Mouse (Mus musculus) CH12.LX (cell line): ENCODE measurements at regions not wholly inside any gene's neighbourhood (a gene's known extent, or its start where the extent isn't known, plus 50 kb on each side); places are given as distances from the start of the nearest gene placed in this dataset.

Experiments
- DNase-seq: peaks from one replicate; pipeline ENCODE4 v3.0.0-alpha.2; 2013; ENCODE audit errors: extremely low read depth
- H3K27ac ChIP-seq: 2 replicates; pipeline ENCODE4 v1.5.1; 2012; ENCODE audit warnings: low read depth, mild to moderate bottlenecking, control low read depth, moderate library complexity; ENCODE audit not compliant: insufficient read depth
- H3K27me3 ChIP-seq: replicated peaks from 2 replicates; pipeline ENCODE3; 2012; ENCODE audit warnings: inconsistent platforms
- H3K36me3 ChIP-seq, 2 experiments: replicated peaks in 1 of 2; 2 replicates each; pipeline versions ENCODE3 to v1.6.1; 2012; ENCODE audit warnings: inconsistent platforms in 1 of 2, low read length in 1 of 2, mild to moderate bottlenecking in 1 of 2, mixed read lengths in 1 of 2, moderate library complexity in 1 of 2; ENCODE audit not compliant: control insufficient read depth in 1 of 2, insufficient read depth in 1 of 2
- H3K4me1 ChIP-seq, 2 experiments: 2 replicates each; pipeline ENCODE4 v1.6.1; 2012; ENCODE audit warnings: inconsistent platforms in 1 of 2, moderate library complexity in 1 of 2; ENCODE audit not compliant: insufficient read depth in 2 of 2, control insufficient read depth in 1 of 2
- H3K4me2 ChIP-seq: 2 replicates; pipeline ENCODE4 v1.6.1; 2012; ENCODE audit warnings: low read depth, mild to moderate bottlenecking, control low read depth; ENCODE audit not compliant: poor library complexity, insufficient read depth, severe bottlenecking
- H3K4me3 ChIP-seq, 3 experiments: fragments of 150-350 bp in 1 of 3; sonication (generic) in 1 of 3; replicated peaks in 1 of 3; 2 replicates each; pipeline versions ENCODE3 to v1.5.1; 2011 to 2012; ENCODE audit warnings: low read depth in 2 of 3, low read length in 2 of 3, mild to moderate bottlenecking in 2 of 3, moderate library complexity in 2 of 3, control low read depth in 1 of 3, improper control_type of control experiment in 1 of 3, inconsistent platforms in 1 of 3, mixed read lengths in 1 of 3; ENCODE audit not compliant: poor library complexity in 1 of 3
- H3K79me2 ChIP-seq: replicated peaks from 2 replicates; pipeline ENCODE4 v1.6.1; 2012; ENCODE audit warnings: mild to moderate bottlenecking, moderate library complexity; ENCODE audit not compliant: control insufficient read depth, poor library complexity, insufficient read depth, severe bottlenecking; ENCODE audit errors: extremely low read depth
- H3K9ac ChIP-seq: 2 replicates; pipeline ENCODE4 v1.6.1; 2012; ENCODE audit warnings: low read depth, mild to moderate bottlenecking, control low read depth, moderate library complexity; ENCODE audit not compliant: insufficient read depth
- H3K9me3 ChIP-seq: replicated peaks from 2 replicates; pipeline ENCODE3; 2012; ENCODE audit warnings: low read length, inconsistent platforms, mixed read lengths
- CTCF ChIP-seq, 2 experiments: IDR thresholded peaks in 1 of 2; conservative IDR thresholded peaks in 1 of 2; 2 replicates each; pipeline ENCODE4 v1.5.1; 2011 to 2012; ENCODE audit warnings: low read depth in 2 of 2, low read length in 2 of 2, improper control_type of control experiment in 1 of 2, inconsistent platforms in 1 of 2, mild to moderate bottlenecking in 1 of 2, moderate library complexity in 1 of 2
- E2F4 ChIP-seq: IDR thresholded peaks from 2 replicates; pipeline ENCODE4 v1.6.1; 2011; ENCODE audit warnings: low read depth, low read length, improper control_type of control experiment; ENCODE audit not compliant: insufficient replicate concordance
- ETS1 ChIP-seq: conservative IDR thresholded peaks from 2 replicates; pipeline ENCODE4 v1.6.1; 2012; ENCODE audit warnings: low read depth, mild to moderate bottlenecking, inconsistent platforms, low read length, improper control_type of control experiment, moderate library complexity
- GABPA ChIP-seq: IDR thresholded peaks from 2 replicates; pipeline ENCODE4 v1.6.1; 2012; ENCODE audit warnings: low read depth, low read length, improper control_type of control experiment, inconsistent platforms; ENCODE audit not compliant: insufficient replicate concordance
- JUND ChIP-seq: conservative IDR thresholded peaks from 2 replicates; pipeline ENCODE4 v1.6.1; 2011; ENCODE audit warnings: low read depth, low read length, improper control_type of control experiment
- KAT2A ChIP-seq: IDR thresholded peaks from 2 replicates; pipeline ENCODE4 v1.6.1; 2012; ENCODE audit warnings: low read length, improper control_type of control experiment, inconsistent platforms; ENCODE audit not compliant: insufficient replicate concordance
- MAFK ChIP-seq: IDR thresholded peaks from 2 replicates; pipeline ENCODE4 v1.6.1; 2011; ENCODE audit warnings: low read length, improper control_type of control experiment; ENCODE audit not compliant: insufficient replicate concordance
- MAX ChIP-seq: IDR thresholded peaks from 2 replicates; pipeline ENCODE4 v1.6.1; 2011; ENCODE audit warnings: low read length, improper control_type of control experiment
- MAZ ChIP-seq: IDR thresholded peaks from 2 replicates; pipeline ENCODE4 v1.6.1; 2012; ENCODE audit warnings: low read depth, mild to moderate bottlenecking, inconsistent platforms, low read length, improper control_type of control experiment, moderate library complexity
- MEF2A ChIP-seq: IDR thresholded peaks from 2 replicates; pipeline ENCODE4 v1.6.1; 2014; ENCODE audit warnings: low read depth, mild to moderate bottlenecking, inconsistent platforms, low read length, improper control_type of control experiment, borderline replicate concordance
- MXI1 ChIP-seq: IDR thresholded peaks from 2 replicates; pipeline ENCODE4 v1.6.1; 2011; ENCODE audit warnings: mild to moderate bottlenecking, low read depth, low read length, improper control_type of control experiment
- NRF1 ChIP-seq: IDR thresholded peaks from 2 replicates; pipeline ENCODE4 v1.6.1; 2014; ENCODE audit warnings: low read depth, mild to moderate bottlenecking, inconsistent platforms, low read length, improper control_type of control experiment, moderate library complexity
- POLR2A ChIP-seq: IDR thresholded peaks from 2 replicates; pipeline ENCODE4 v1.6.1; 2011; ENCODE audit warnings: low read depth, mild to moderate bottlenecking, improper control_type of control experiment, low read length
- POLR2AphosphoS2 ChIP-seq: IDR thresholded peaks from 2 replicates; pipeline ENCODE4 v1.6.1; 2011; ENCODE audit warnings: low read depth, low read length, improper control_type of control experiment
- RAD21 ChIP-seq: IDR thresholded peaks from 2 replicates; pipeline ENCODE4 v1.6.1; 2011; ENCODE audit warnings: low read depth, mild to moderate bottlenecking, low read length, improper control_type of control experiment, moderate library complexity
- SMC3 ChIP-seq: IDR thresholded peaks from 2 replicates; pipeline ENCODE4 v1.6.1; 2011; ENCODE audit warnings: low read depth, low read length, improper control_type of control experiment
- TCF12 ChIP-seq: IDR thresholded peaks from 2 replicates; pipeline ENCODE4 v1.6.1; 2014; ENCODE audit warnings: low read depth, mild to moderate bottlenecking, inconsistent platforms, low read length, improper control_type of control experiment
- USF2 ChIP-seq: conservative IDR thresholded peaks from 2 replicates; pipeline ENCODE4 v1.6.1; 2011; ENCODE audit warnings: low read depth, low read length, improper control_type of control experiment
- ZC3H11A ChIP-seq: IDR thresholded peaks from 2 replicates; pipeline ENCODE4 v1.6.1; 2012; ENCODE audit warnings: low read depth, mild to moderate bottlenecking, inconsistent platforms, low read length, improper control_type of control experiment
- dilution Hi-C: fragments of 300-500 bp; cut with MboI; formaldehyde crosslinking; loops from 2 replicates; pipeline ENCODE4 v1.14.3; 2020; ENCODE audit warnings: low sequenced_read_pairs; ENCODE audit not compliant: extremely low pct_unique_long_range_greater_than_20kb, extremely low pct_ligation_motif_present
- in situ Hi-C: fragments of 300-500 bp; cut with MboI; formaldehyde crosslinking; loops from 3 replicates; pipeline ENCODE4 v1.14.3; 2019; ENCODE audit warnings: low sequenced_read_pairs, low pct_ligation_motif_present, low pct_unique_long_range_greater_than_20kb, mixed read lengths

DNA sequence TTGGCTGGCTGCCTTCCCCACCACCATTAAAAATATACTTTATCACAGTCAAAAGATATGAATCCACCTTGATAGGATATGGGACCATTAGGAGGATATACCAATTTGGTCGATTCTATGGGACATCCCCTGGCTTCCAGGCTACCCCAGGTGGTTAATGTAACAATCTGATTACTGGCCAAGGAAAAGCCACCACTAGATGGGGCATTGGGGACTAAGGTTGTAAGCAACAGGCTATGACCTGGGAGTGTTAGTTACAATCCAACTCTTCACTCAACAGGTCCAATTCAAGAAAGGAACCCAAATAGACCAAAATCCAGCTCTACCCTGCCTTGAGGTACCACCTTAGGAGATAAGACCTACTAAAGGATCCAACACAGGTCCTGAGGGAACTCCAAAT lies 264.4 kb downstream of the Galc start:
- Histone ChIP-seq H3K9me3 (no peaks in the 10 kb centered on the region), H3K36me3 (no peaks in the 10 kb centered on the region), H3K9ac (no peak overlapping the region), H3K4me3 (no peak overlapping the region), H3K4me2 (no peak overlapping the region), H3K4me1 (no peaks in the 10 kb centered on the region), H3K27me3 (no peaks in the 10 kb centered on the region), H3K79me2 (no peaks in the 10 kb centered on the region)
- dilution Hi-C loops (no loop called here), in situ Hi-C loops (loop anchor here (25.0 kb wide), 1 partner anchor 192 kb away; no protein-coding TSS in a partner anchor)
- TF ChIP-seq NRF1 (no peak), SMC3 (peak; percentile 47), E2F4 (no peak), TCF12 (no peak), MAZ (no peak), MAFK (no peak), RAD21 (peak; percentile 26), ETS1 (no peak), MXI1 (no peak), POLR2A (no peak), MAX (no peak), GABPA (no peak), USF2 (no peak), CTCF (conservative IDR thresholded peaks at IDR 0.05 in 1 of 2, IDR thresholded peaks at IDR 0.05 in 1 of 2; ENCODE audit: low read depth in 2 of 2, low read length in 2 of 2) (peak in 1 of 2 experiments; percentile 54; a peak in 2 of 4 replicates)
- TF ChIP-seq, all 38 proteins: peak for 3
- DNase-seq: peak; percentile 21
- no peak overlapping the region for H3K27ac ChIP-seq

DNA sequence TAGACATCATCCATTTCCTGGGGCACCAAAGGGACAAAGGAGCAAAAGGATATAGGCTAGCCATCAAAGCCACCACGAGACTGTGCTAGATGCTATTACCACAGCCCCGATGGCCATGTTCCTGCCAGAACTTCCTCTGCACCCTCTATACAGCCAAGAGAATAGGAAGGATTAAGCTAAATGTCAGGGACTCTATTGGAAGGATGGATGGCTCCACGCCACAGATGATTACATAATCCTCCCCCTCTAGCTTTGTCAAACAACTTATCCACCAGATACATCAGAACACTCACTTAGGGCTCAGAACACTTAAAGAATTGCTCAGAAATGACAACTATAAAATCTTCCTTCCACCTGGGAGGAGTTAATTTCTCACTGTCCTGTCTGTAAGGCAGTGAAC lies 265.3 kb downstream of the Galc start:
- Histone ChIP-seq H3K9ac (no peak overlapping the region), H3K79me2 (no peaks in the 10 kb centered on the region), H3K27ac (no peak overlapping the region), H3K36me3 (no peaks in the 10 kb centered on the region), H3K27me3 (no peaks in the 10 kb centered on the region), H3K9me3 (no peaks in the 10 kb centered on the region), H3K4me1 (no peaks in the 10 kb centered on the region), H3K4me3 (no peak overlapping the region), H3K4me2 (no peak overlapping the region)
- no peak for DNase-seq
- dilution Hi-C loops: no loop called here
- TF ChIP-seq MAFK: no peak
- TF ChIP-seq E2F4: no peak
- no peak for TF ChIP-seq SMC3
- TF ChIP-seq MXI1: no peak
- TF ChIP-seq JUND: no peak
- in situ Hi-C loops: loop anchor here (25.0 kb wide), 1 partner anchor 193 kb away; no protein-coding TSS in a partner anchor

DNA sequence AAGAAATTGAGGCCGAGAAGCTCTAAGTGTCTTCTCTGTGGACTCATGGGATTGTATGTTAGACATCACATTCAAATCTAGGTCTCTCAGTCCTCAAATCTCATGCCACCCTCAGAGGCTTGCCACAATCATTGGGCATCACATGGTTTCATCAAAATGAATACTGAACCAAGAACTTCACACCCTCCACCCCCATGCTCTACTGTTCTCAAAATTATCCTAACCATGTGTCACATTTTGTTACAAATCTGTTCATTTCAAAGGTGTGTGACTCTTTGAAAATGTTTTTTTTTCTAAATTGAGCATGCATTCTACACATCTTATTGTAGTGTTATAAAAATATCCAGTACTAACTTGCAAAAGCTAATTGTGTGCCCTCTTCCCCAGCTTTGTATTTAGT lies 275.9 kb downstream of the Galc start:
- Histone ChIP-seq H3K79me2 (no peaks in the 10 kb centered on the region), H3K4me2 (no peak overlapping the region), H3K9me3 (no peaks in the 10 kb centered on the region), H3K4me3 (no peak overlapping the region)
- no peak for DNase-seq
- TF ChIP-seq SMC3 (no peak), MXI1 (no peak), KAT2A (no peak), ZC3H11A (no peak), POLR2AphosphoS2 (no peak), MEF2A (no peak)
- TF ChIP-seq, all 38 proteins: peak for 0
- no peak overlapping the region for H3K27ac ChIP-seq
- H3K9ac ChIP-seq: no peak overlapping the region
- dilution Hi-C loops (no loop called here), in situ Hi-C loops (loop anchor here (25.0 kb wide), 1 partner anchor 204 kb away; no protein-coding TSS in a partner anchor)
- no peaks in the 10 kb centered on the region; a peak in 1 of 4 replicates for H3K4me1 ChIP-seq
- H3K27me3 ChIP-seq: no peaks in the 10 kb centered on the region
- no peaks in the 10 kb centered on the region for H3K36me3 ChIP-seq
